Mouse (Mus musculus): Measurements from ENCODE around the gene Lypd3.

Gene Lypd3

DNA sequence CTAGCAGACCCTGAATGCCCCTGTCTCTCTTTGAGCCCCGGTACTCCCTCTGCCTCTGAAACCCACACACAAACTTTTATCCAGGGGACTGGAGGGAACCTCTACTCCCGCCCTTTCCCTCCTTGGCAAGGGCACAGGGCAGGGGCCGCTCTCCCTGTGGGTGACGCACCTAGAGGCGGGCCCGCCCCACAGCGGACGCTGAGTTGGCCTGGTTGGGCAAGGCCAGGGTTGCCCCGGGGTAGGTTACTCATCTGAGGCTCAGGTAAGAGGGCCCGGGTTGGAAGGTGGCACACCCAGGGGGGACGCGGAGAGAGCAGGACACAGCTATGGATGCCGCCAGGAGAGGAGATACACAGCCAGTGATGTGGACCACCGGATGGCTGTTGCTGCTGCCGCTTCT is at the start of gene Lypd3:
Lypd3 (plus strand) TSS at position 287 of the 400 bp plus-strand sequence.
- DNase-seq (ENCODE audit: low spot score in 2 of 2) = no peak

DNA sequence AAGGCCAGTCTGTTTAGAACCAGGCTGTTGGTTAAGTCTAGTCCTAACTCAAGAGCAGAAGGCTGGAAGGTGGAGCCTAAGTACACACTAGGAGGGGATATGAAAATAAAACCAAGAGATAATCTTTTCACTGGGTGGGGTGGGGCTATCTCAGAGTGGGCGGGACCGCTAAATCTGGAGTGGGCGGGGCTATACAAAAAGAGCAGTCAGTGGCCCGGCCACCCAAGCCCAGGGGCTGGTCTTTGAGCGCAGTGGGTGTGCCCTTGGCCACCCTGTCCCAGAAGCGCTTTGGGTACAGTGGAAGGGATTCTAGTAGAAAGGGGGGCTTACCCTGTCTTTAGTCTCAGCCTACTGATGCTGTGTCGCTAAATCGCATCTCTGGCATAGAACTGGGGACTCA is 49.5 kb upstream of the Lypd3 start:
- no peak for DNase-seq (ENCODE audit: low spot score in 2 of 2)

DNA sequence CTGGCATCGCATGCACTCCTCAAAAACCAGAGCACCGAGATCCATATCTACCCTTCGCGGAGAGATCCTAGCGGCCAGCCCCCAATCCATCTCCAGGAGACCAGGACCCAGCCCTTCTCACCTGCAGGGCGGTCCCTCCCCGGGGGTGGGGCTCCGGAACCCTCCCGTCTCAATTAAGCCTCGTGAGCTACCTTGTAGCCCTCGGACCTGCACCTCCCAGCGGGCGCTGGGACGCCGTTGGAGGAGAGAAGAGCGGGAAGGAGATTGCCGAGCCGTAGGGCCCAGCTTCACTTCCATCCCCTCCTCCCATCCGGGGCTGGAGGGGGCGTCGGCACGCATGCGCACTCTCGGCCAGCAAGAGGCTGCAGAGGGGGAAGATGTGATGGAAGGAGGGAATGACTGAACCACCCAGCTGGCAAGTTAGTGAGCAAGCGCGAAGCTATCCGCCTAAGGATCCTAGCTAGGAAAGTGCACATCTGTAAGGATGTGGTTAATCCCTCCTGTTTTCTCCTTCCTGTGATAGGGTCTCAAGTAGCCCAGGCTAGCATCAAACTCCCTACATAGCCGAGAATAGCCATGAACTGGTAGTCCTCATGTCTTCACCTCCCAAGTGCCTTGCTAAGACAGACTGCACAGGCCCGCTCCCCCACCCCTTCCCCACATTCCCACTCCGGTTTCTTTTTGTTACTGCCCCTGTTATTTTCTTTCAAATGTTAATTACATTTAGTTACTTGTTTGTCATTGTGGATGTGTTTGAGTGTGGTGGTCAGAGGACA is 48.8 kb upstream of the Lypd3 start, which contains the start of the genes Ethe1 and Zfp575:
Ethe1 (plus strand) TSS at position 214 of the 776 bp plus-strand sequence.
Zfp575 (minus strand) TSS at position 312 of the 776 bp plus-strand sequence.
- no peak for DNase-seq (ENCODE audit: low spot score in 2 of 2)

DNA sequence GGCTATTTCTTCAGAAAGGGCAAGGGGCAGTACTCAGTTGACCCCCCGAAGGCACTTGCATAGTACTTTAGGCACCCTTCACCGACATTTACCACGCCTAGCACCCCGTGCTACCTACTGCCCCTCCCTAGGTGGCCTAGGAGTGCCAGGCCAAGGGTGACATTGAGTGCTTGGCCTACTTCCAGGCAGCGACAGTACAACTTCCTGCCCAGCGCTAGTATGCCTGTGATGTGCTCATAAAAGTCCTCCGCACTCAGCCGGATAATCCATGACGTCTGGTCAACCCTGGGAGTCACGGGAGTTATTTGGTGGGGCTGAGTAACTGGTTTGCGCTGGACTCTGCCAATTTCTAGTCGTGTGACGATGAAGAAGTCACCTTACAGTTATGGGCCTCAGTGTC is 48.0 kb upstream of the Lypd3 start:
- DNase-seq (ENCODE audit: low spot score in 2 of 2) = no peak

DNA sequence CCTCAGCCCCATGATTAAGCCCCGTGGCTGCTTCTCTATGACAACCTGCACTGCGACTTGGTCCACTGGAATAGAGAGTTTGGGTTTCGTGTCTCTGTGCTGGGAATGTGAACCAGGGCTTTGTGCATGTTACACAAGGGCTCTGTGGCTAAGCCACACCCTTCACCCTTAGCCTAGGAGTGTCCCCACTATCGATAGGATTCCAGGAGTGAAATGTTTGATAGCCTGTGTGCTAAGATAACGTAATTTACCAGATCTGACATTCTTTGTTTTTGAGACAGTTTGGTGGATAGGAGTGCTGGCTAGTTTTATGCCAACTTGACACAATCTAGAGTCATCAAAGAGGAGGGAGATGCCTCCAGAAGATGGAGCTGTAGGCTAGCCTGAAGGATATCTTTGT is 44.6 kb upstream of the Lypd3 start:
- DNase-seq (ENCODE audit: low spot score in 2 of 2) = no peak

DNA sequence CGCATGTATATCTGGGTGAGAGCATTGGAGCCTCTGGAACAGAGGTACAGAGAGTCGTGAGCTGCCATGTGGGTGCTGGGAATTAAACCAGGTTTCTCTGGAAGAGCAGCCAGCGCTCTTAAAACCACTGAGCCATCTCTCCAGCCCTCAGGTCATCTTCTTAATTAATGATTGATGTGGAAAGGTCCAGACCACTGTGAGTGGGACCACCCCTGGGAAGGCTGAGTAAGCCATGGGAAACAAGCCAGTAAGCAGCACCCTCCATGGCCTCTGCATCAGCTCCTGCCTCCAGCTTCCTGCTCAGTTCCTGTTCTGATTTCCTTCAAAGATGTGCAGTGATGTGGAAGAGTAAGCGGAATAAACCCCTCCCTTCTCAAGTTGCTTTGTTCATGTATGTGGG is 44.2 kb upstream of the Lypd3 start:
- no peak for DNase-seq (ENCODE audit: low spot score in 2 of 2)

DNA sequence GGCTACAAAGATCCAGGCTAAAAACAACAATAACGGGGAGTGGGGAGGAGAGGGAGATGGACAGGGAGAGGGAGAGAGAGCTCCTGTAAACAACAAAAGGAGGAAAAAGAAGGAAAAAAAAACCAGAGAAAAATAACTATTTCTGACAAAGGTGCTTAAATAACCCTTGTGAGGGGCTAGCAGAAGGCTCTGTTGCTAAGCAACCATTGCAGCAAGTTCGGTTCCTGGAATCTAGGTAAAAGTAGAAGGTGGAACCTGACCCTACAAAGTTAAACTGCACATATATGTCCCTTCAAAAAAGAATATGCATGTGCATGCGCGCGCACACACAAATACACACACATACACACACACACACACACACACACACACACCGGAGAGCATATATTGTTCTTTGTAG is 43.6 kb upstream of the Lypd3 start:
- DNase-seq (ENCODE audit: low spot score in 2 of 2) = no peak

DNA sequence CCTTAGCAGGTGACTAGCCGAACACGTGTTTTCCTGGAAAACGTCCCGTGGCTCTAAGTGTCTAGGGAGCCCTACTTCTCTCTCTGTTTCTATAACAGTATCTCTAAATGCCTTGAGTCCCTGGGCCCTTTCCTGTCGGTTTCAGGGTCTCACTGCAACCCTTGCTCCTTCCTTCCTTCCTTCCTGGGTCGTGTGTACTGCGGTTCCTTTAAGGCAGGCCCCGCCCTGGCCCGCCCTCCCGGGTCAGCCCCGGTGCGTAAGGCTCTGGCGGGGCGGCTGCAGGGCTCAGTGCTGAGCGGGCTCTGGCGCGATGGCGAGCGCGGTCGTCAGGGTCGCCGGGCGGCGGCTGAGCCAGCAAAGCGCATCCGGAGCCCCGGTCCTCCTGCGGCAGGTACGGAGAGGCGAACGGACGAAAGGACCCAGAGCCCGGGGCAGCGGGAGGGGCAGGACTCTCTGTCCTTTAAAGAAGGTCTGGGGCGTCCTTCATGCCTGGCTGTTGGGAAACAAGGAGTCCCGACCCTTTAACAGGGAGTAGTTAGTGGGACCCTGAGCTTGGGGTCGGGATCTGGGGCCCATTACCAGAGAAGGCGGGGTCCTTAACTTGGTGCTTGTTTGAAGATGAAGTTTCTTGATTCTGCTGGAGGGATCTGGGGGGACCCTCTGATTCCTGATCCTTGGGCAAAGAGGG is 42.6 kb upstream of the Lypd3 start:
- DNase-seq (ENCODE audit: low spot score in 2 of 2) = peak; percentile 35 to 54

DNA sequence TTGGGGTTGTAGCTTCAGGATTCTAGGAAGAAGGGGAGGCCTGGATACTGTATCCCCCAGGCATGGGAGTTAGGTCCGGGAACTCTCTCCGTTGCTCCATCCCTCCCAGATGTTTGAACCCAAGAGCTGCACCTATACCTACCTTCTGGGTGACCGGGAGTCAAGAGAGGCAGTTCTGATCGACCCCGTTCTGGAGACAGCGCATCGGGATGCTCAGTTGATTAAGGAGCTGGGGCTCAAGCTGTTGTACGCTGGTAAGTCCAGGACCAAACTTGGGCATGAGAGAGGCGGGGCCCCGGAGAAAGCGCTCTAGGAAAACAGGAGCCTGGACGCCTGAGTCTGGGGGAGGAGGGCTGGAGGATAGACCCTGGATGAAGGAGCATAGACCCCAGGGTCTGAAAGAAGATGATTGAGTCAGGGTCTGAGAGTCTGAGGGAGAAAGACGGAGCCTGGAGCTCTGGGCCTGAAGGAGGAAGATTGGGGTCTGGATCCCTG is 42.0 kb upstream of the Lypd3 start:
- DNase-seq (ENCODE audit: low spot score in 2 of 2) = no peak

DNA sequence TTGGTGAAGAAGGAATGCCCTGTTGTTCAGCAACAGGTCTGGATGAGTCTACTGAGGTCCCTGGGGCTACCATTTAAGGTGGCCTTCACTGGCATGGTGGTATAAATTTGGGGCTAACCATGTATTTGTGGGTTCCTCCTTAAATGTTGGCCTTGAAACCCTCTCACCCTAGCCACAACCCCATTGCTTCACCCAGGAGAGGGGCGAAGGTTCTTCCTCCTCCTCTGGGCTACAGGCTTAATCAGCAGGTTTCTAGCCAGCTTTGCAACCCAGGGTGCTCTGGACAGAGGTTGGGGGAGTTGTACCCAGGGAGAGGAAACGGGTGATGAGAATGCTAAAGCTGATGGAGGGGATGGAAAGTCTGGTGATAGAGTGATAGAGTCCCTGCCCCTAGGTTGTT is 40.9 kb upstream of the Lypd3 start:
- DNase-seq (ENCODE audit: low spot score in 2 of 2) = no peak

DNA sequence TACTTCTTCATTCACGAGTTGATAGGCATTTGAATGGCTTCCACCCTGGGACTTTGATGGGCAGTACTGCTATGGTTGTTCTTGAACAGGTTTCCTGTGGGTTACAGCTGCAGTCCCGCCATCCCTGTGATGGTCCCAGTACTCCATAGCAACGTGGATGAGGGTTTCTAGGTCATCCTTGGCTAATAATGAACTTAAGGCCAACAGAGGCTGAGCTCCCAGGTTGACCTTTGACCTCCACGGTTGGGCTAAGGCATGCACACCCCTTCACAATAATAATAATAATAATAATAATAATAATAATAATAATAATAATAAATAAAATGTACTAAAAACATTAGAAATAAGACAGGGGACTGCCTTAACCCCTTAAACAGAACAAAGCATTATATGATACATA is 38.2 kb upstream of the Lypd3 start:
- DNase-seq (ENCODE audit: low spot score in 2 of 2) = no peak

DNA sequence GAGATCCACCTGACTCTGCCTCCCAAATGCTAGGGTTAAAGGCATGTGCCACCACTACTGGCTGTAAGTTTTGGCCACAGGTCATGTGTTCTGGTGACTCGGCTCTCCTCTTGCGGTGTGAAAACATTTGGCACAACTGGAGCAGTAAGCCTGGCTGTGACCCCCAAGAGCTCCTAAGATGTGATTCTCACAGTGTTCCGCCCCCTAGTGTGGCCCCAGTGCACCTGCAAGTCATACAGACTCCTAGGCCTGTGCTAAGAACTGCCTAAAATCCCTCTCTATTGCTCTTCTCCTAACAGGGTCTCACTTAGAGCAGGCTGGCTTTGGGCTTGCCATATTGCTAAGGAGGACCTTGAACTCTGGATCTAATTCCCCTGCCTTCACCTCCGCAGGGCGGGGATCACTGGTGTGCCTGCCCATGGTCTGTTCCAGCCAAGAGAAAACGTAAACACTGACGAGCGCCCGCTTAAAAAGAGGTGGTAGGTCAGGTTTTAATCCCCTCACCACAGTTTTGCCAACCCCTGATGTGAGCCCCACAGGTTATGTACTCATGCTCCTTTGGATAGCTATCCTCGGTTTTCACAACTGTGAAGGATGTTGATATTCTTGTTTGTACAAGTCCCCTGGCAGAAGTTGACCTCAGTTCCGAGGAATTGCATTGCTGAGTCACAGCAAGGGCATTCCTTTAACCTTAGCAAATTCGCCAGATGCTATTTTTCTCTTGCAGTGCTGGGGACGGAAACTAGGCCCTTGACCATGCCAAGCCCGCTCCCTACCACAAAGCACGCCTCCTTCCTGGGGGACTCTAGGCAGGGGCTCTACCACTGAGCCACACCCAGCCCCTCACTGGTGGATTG is 36.9 kb upstream of the Lypd3 start:
- no peak for DNase-seq (ENCODE audit: low spot score in 2 of 2)

DNA sequence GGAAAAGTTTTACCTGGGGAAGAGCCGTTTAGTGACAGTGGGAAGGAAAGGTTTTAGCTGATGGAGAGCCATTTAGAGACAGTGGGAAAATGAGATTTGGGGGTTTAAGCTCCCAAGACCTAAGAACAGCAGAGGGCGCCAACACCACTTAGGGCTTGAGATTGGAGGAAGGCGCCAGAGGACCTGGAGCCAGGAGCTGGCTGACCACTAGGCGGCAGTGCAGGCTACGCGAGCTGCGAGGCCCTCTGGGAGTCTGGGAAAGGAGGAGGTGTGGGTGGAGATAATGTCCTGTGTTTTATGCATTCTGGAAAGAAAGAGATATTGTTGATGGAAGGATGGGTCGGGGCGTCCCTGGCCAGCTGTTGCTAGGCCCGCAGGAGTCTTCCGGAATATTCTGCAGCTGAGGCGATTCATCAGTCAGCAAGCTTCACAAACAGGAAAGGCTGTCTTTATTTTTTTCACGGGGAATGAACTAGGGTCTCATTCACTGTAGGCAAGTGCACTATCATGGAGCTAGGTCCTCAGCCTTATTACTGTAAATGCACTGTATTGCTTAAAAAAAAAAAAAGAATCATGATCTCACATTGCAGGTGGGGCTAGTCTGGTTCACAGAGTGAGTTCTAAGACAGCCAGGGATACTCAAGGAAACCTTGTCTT is 35.3 kb upstream of the Lypd3 start:
- peak; percentile 82 to 91 for DNase-seq (ENCODE audit: low spot score in 2 of 2)

DNA sequence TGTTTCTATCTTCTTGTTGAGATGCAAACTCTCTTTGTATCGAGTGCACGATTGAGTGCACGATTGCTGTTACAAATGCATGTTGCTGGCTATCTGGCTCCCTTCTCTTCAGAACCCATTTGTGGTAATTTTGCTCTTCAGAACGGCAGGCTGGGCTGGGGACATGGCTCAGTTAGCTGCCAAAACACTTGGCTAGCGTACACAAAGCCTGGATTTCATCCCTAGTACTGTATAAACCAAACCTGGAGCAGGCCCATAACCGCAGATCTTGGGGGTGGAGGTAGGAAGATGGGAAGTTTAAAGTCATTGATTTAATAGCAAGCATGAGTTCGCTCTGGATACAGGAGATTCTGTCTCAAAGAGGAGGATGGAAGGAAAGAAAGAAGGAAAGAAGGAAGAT is 30.8 kb upstream of the Lypd3 start:
- DNase-seq (ENCODE audit: low spot score in 2 of 2) = no peak

DNA sequence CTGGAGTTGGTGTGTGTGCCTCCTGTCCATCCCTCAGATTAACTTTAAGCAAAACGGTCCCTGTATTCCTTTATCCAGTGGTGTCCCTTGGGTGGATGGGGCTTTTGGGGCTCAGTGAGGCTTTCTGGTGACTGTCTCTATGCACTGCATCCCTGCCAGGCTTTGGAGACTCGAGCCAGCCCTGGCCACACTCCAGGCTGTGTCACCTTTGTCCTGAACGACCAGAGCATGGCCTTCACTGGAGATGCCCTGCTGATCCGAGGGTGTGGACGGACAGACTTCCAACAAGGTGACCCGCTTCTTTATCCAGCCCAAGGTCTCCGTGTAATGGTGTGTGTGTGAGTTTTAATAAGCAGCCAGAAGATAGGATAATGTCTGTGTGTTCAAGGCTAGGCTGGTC is 30.3 kb upstream of the Lypd3 start:
- DNase-seq (ENCODE audit: low spot score in 2 of 2) = no peak

DNA sequence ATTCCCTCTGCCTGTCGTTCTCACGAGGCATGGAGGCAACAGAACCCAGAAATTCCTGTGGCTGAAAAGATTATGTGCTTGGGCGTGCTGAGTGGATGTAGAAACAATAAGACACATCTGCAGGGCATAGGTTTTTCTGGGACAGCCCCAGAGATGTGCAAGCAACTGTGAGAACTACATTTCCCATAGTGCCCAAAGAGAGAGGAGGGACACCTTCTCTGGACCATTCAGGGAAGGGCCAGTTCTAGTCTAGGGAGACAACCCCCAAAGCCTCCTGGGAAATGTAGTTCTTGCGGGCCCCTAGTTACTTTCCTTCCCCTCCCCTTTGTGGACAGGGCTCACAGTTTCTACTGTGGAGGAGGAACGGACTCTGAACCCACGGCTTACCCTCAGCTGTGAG is 28.3 kb upstream of the Lypd3 start:
- peak; percentile 70 to 80 for DNase-seq (ENCODE audit: low spot score in 2 of 2)

DNA sequence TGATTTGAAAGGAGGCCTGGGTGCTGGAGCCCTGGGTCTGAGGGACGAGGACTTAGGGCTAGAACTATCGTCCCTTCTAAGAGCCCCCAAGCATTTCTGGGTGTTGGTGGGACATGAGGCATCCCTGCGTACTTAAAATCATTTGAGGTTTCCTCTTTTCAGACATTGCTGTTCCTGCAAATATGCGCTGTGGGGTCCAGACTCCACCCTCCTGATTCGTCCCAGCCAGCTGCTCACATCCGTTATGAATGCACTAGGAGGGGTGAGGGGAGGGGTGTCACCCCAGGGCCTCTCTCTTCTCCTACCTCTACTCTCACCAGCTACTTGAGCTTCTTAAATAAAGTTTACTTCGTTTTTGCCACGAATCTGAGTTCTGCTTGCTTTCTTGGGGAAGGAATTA is 27.8 kb upstream of the Lypd3 start:
- no peak for DNase-seq (ENCODE audit: low spot score in 2 of 2)

DNA sequence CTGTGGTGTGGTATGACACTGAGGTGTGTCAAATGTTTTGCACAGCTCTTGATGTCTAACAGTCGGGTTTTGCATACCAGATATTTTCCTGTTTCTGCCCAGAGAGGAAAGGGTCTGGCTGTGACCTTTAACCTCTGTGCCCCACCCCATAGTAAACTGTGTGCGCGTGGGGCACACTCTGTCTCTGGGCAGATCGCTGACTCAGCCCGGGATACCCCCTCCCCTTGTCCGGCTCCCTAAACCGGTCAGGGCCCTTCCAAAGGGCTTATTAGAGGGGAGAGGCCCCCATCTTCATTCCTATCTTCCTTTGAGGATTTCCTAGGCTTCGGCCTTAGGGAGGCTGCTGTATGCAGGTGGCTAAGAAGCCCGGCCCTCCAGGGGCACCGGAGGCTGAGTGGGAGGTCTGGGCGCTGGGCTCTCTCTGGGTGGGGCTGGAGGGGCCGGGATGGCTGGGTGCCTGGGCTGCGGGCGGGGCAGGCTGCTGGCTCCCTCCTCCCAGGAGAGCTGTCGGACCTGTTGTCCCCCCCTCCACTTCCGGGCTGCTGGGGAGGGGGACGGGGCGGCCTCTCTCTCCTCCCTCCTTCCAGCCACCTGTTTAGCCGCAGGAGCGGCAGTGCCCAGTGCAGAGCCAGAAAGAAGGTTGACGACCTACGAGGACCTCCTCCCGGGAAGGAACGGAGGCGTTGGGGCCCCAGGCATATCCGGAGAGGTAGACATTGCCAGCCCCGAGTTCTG is 26.0 kb upstream of the Lypd3 start, which contains the start of gene Phldb3:
Phldb3 (plus strand) TSS at position 620 of the 735 bp plus-strand sequence.
- DNase-seq (ENCODE audit: low spot score in 2 of 2) = peak; percentile 32 to 38

DNA sequence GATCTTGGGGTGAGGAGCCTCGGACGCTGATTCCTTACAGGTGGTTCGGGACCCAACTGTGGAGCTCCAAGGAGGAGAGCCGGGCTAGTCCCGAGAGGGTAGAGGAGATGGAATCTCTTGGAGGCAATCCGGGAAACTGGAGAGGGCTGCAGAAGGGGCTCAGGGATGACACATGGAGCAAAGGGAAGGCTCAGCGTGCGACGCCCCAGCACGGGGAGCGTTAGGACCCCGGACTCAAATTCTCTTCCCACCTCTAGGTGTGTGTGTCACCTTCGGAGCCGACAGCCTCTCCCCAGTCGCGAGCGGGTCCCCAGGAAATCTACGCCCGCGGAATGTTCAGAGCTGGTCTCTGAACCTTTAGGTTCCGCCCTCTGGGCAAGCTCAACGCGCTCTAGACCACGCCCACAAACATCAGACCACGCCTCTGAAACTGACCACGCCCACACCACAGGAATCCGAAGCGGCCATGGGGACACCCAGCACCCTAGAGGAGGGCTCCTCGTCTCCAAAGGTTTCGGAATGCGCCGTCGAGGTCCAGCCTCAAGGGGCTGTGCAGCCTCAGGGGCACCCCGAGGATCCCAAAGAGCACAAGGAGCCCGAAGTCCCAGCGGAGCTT is 25.4 kb upstream of the Lypd3 start:
- peak; percentile 94 to 95 for DNase-seq (ENCODE audit: low spot score in 2 of 2)

DNA sequence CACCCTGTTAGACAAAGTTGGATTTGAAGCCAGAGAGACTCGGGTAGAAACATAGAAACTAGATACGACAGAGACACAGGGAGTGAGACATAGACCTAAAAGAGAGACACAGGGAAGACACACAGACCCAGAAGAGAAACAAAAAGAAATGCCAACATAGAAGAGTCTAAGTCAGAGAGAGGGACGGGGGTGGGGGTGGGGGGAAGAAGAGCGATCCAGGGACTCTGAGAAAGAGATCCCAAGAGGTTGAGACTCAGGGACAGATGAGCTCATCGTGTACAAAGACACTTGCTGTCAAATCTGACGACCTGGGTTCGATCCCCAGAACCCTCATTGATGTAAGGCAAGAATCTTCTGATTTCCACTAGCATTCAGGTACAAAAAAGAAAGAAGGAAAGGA is 24.6 kb upstream of the Lypd3 start:
- DNase-seq (ENCODE audit: low spot score in 2 of 2) = no peak
